Mouse (Mus musculus): ENCODE measurements at regions not wholly inside any gene's neighbourhood (a gene's known extent, or its start where the extent isn't known, plus 50 kb on each side); places are given as distances from the start of the nearest gene placed in this dataset.

DNA sequence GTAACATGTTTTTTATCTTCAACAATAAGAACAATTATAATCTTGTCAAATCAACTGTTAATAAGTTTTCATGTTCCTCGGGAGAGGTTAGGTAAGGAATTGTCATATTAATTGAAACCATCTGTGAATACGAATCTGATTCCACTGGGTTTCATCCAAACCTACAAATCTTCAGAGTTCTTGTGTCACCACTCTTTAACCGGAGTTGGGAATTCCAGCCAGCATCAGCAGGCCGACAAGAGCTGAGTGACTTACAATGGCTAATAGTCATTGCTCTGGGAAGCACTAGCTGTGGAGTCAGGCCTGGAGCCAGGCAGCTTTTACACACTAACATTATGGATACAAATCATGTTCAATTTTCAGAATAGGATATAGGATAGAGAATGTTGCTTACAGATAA, 273.3 kb downstream of the Isl1 start:
- DNase-seq (no peak), ATAC-seq (ENCODE audit: low FRiP score, low TSS enrichment) (no peak)
- Histone ChIP-seq H3K36me3 (ENCODE audit: control insufficient read depth, insufficient read depth, low read length) (no peaks in the 10 kb centered on the region), H3K4me3 (replicated peaks; ENCODE audit: low read depth, low read length) (no peak overlapping the region), H3K27ac (replicated peaks; ENCODE audit: low read depth, low read length) (no peak overlapping the region), H3K4me2 (ENCODE audit: low read length) (no peak overlapping the region), H3K9ac (replicated peaks; ENCODE audit: low read length) (no peak overlapping the region), H3K9me3 (ENCODE audit: control insufficient read depth, low read length) (no peaks in the 10 kb centered on the region), H3K27me3 (ENCODE audit: control insufficient read depth, insufficient read depth, low read length) (no peaks in the 10 kb centered on the region), H3K4me1 (ENCODE audit: control insufficient read depth, insufficient read depth, low read length) (no peaks in the 10 kb centered on the region)
- 80% methylated on average over 4 of the region's 4 CpGs for WGBS

DNA sequence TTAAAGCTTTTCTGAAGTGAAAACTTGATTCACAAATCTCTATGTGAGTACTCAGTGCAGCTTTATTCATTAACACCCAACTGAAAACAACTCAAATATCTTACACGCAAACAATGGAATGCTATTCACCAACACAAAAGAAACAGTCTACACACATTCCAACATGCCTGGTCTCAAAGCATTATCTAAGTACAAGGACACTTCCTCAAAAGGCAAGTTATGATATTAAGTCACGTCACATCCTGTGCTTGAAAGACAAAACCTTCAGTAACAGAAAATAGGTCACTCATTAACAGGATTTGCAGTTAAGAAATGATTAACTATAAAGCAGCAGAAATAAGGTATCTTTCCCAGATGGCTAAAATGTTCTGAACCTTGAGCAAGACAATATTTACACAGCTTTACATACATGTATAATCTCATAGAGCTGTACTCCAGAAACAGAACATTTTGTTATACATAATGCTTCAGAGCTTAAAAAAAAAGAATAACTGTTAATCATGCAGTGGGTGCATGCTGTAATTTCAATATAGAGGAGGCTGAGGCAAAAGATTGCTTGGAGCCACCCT, 279.3 kb downstream of the Isl1 start:
- H3K9me3 ChIP-seq (ENCODE audit: control insufficient read depth, low read length): no peaks in the 10 kb centered on the region
- H3K36me3 ChIP-seq (ENCODE audit: control insufficient read depth, insufficient read depth, low read length): no peaks in the 10 kb centered on the region
- ATAC-seq (ENCODE audit: low FRiP score, low TSS enrichment): no peak
- H3K27me3 ChIP-seq (ENCODE audit: control insufficient read depth, insufficient read depth, low read length): no peaks in the 10 kb centered on the region
- no peak overlapping the region for H3K27ac ChIP-seq (replicated peaks; ENCODE audit: low read depth, low read length)
- H3K9ac ChIP-seq (replicated peaks; ENCODE audit: low read length): no peak overlapping the region
- H3K4me1 ChIP-seq (ENCODE audit: control insufficient read depth, insufficient read depth, low read length): no peaks in the 10 kb centered on the region
- WGBS: 82% methylated on average over 2 of the region's 2 CpGs
- no peak overlapping the region for H3K4me3 ChIP-seq (replicated peaks; ENCODE audit: low read depth, low read length)
- DNase-seq: no peak
- H3K4me2 ChIP-seq (ENCODE audit: low read length): no peak overlapping the region

DNA sequence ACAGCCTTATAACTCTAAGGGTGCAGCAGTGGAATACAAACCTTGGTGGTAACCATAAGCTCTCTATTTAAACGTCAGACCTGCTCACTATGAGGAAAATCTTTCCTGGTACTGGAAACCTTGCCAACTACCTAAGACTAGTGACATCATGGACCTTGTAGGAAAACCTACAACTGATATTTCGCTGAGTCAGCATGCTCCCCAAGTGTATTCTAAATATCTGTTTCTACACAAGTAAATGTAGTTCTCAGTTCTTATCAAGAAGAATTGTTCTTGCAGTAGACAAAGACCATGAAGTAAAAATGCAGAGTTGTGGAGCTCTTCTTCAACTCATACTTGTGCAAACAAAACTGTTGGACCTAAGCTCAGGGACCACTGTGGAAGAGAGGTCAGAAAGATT, 280.9 kb downstream of the Isl1 start:
- Histone ChIP-seq H3K9ac (replicated peaks; ENCODE audit: low read length) (no peak overlapping the region), H3K4me3 (replicated peaks; ENCODE audit: low read depth, low read length) (no peak overlapping the region), H3K4me1 (ENCODE audit: control insufficient read depth, insufficient read depth, low read length) (no peaks in the 10 kb centered on the region), H3K36me3 (ENCODE audit: control insufficient read depth, insufficient read depth, low read length) (no peaks in the 10 kb centered on the region), H3K27ac (replicated peaks; ENCODE audit: low read depth, low read length) (no peak overlapping the region), H3K9me3 (ENCODE audit: control insufficient read depth, low read length) (no peaks in the 10 kb centered on the region), H3K27me3 (ENCODE audit: control insufficient read depth, insufficient read depth, low read length) (no peaks in the 10 kb centered on the region), H3K4me2 (ENCODE audit: low read length) (no peak overlapping the region)
- WGBS: 87% methylated on average over 2 of the region's 2 CpGs
- ATAC-seq (ENCODE audit: low FRiP score, low TSS enrichment): no peak
- DNase-seq: no peak

- DNase-seq (no peak), ATAC-seq (ENCODE audit: low FRiP score, low TSS enrichment) (no peak)
- Histone ChIP-seq H3K27me3 (ENCODE audit: control insufficient read depth, insufficient read depth, low read length) (no peaks in the 10 kb centered on the region), H3K4me2 (ENCODE audit: low read length) (no peak overlapping the region), H3K9ac (replicated peaks; ENCODE audit: low read length) (no peak overlapping the region), H3K4me3 (replicated peaks; ENCODE audit: low read depth, low read length) (no peak overlapping the region), H3K36me3 (ENCODE audit: control insufficient read depth, insufficient read depth, low read length) (no peaks in the 10 kb centered on the region), H3K4me1 (ENCODE audit: control insufficient read depth, insufficient read depth, low read length) (no peaks in the 10 kb centered on the region), H3K27ac (replicated peaks; ENCODE audit: low read depth, low read length) (no peak overlapping the region), H3K9me3 (ENCODE audit: control insufficient read depth, low read length) (no peaks in the 10 kb centered on the region)
- 85% methylated on average over 2 of the region's 2 CpGs for WGBS
These were observed 282.3 kb downstream of the Isl1 start for GRCm38 (mm10) chr13:116027147-116027546.

DNA sequence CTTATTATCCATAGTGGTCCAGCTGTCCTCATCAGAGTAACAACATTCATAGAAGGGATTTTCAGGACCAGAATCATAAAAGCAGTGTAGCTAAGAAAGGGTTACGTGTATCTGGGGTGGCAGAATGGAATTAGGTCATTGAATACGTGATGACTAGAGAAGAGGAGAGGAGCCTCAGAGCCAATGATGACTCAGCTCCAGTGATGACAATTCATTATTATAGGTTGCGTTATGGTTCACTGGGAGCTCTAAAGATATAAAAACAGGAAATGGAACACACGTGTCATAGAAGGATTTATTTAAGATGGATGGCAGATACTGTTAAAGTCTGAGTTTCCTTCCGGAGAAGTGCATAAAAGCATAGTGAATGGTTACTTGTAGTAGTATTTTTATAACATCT, 291.6 kb downstream of the Isl1 start:
- Histone ChIP-seq H3K4me3 (replicated peaks; ENCODE audit: low read depth, low read length) (no peak overlapping the region), H3K4me1 (ENCODE audit: control insufficient read depth, insufficient read depth, low read length) (no peaks in the 10 kb centered on the region), H3K9ac (replicated peaks; ENCODE audit: low read length) (no peak overlapping the region), H3K9me3 (ENCODE audit: control insufficient read depth, low read length) (no peaks in the 10 kb centered on the region), H3K4me2 (ENCODE audit: low read length) (no peak overlapping the region), H3K27ac (replicated peaks; ENCODE audit: low read depth, low read length) (no peak overlapping the region), H3K27me3 (ENCODE audit: control insufficient read depth, insufficient read depth, low read length) (no peaks in the 10 kb centered on the region), H3K36me3 (ENCODE audit: control insufficient read depth, insufficient read depth, low read length) (no peaks in the 10 kb centered on the region)
- DNase-seq (no peak), ATAC-seq (ENCODE audit: low FRiP score, low TSS enrichment) (no peak)
- 79% methylated on average over 5 of the region's 5 CpGs for WGBS

DNA sequence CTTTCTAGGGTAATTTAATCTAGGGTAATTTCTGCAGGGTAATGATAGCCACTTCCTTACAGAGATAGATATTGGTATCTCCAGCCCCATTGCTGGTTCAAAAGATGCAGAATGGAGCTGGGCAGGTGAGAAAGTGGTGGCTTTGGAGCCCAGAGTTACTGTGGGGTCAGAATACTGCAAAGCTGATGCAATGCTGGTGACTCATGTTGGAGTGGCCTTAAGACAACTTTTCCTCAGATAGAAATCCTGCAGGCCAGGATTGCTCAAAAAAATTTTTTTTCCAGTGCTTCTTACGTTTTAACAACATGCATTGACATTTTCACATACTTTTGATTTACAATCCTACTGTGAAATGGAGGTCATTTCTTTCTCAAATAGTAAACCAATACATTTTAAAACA, 305.8 kb downstream of the Isl1 start:
- H3K36me3 ChIP-seq (ENCODE audit: control insufficient read depth, insufficient read depth, low read length): no peaks in the 10 kb centered on the region
- no peak overlapping the region for H3K9ac ChIP-seq (replicated peaks; ENCODE audit: low read length)
- no peaks in the 10 kb centered on the region for H3K9me3 ChIP-seq (ENCODE audit: control insufficient read depth, low read length)
- DNase-seq: no peak
- no peaks in the 10 kb centered on the region for H3K27me3 ChIP-seq (ENCODE audit: control insufficient read depth, insufficient read depth, low read length)
- H3K27ac ChIP-seq (replicated peaks; ENCODE audit: low read depth, low read length): no peak overlapping the region
- ATAC-seq (ENCODE audit: low FRiP score, low TSS enrichment): no peak
- H3K4me2 ChIP-seq (ENCODE audit: low read length): no peak overlapping the region
- H3K4me3 ChIP-seq (replicated peaks; ENCODE audit: low read depth, low read length): no peak overlapping the region
- no peaks in the 10 kb centered on the region for H3K4me1 ChIP-seq (ENCODE audit: control insufficient read depth, insufficient read depth, low read length)
- WGBS: 81% methylated on average over 1 of the region's 1 CpGs

GRCm38 (mm10) chr13:116002391-116002899, 307.0 kb downstream of the Isl1 start:
- Histone ChIP-seq H3K9ac (replicated peaks; ENCODE audit: low read length) (no peak overlapping the region), H3K36me3 (ENCODE audit: control insufficient read depth, insufficient read depth, low read length) (no peaks in the 10 kb centered on the region), H3K4me2 (ENCODE audit: low read length) (no peak overlapping the region), H3K27ac (replicated peaks; ENCODE audit: low read depth, low read length) (no peak overlapping the region), H3K4me3 (replicated peaks; ENCODE audit: low read depth, low read length) (no peak overlapping the region), H3K9me3 (ENCODE audit: control insufficient read depth, low read length) (no peaks in the 10 kb centered on the region), H3K4me1 (ENCODE audit: control insufficient read depth, insufficient read depth, low read length) (no peaks in the 10 kb centered on the region), H3K27me3 (ENCODE audit: control insufficient read depth, insufficient read depth, low read length) (no peaks in the 10 kb centered on the region)
- DNase-seq: peak; percentile 74
- WGBS: 59% methylated on average over 4 of the region's 4 CpGs
- no peak for ATAC-seq (ENCODE audit: low FRiP score, low TSS enrichment)

- Histone ChIP-seq H3K4me2 (ENCODE audit: low read length) (no peak overlapping the region), H3K27ac (replicated peaks; ENCODE audit: low read depth, low read length) (no peak overlapping the region), H3K36me3 (ENCODE audit: control insufficient read depth, insufficient read depth, low read length) (no peaks in the 10 kb centered on the region), H3K4me1 (ENCODE audit: control insufficient read depth, insufficient read depth, low read length) (no peaks in the 10 kb centered on the region), H3K4me3 (replicated peaks; ENCODE audit: low read depth, low read length) (no peak overlapping the region), H3K9ac (replicated peaks; ENCODE audit: low read length) (no peak overlapping the region), H3K9me3 (ENCODE audit: control insufficient read depth, low read length) (no peaks in the 10 kb centered on the region), H3K27me3 (ENCODE audit: control insufficient read depth, insufficient read depth, low read length) (no peaks in the 10 kb centered on the region)
- WGBS: 47% methylated on average over 3 of the region's 3 CpGs
- ATAC-seq (ENCODE audit: low FRiP score, low TSS enrichment) (no peak), DNase-seq (no peak)
These were observed 318.9 kb downstream of the Isl1 start for GRCm38 (mm10) chr13:115990591-115990990.

- no peak for ATAC-seq (ENCODE audit: low FRiP score, low TSS enrichment)
- peak; percentile 7 for DNase-seq
- Histone ChIP-seq H3K4me2 (ENCODE audit: low read length) (no peak overlapping the region), H3K4me3 (replicated peaks; ENCODE audit: low read depth, low read length) (no peak overlapping the region), H3K27me3 (ENCODE audit: control insufficient read depth, insufficient read depth, low read length) (no peaks in the 10 kb centered on the region), H3K27ac (replicated peaks; ENCODE audit: low read depth, low read length) (no peak overlapping the region), H3K4me1 (ENCODE audit: control insufficient read depth, insufficient read depth, low read length) (no peaks in the 10 kb centered on the region), H3K9ac (replicated peaks; ENCODE audit: low read length) (no peak overlapping the region), H3K36me3 (ENCODE audit: control insufficient read depth, insufficient read depth, low read length) (no peaks in the 10 kb centered on the region), H3K9me3 (ENCODE audit: control insufficient read depth, low read length) (no peaks in the 10 kb centered on the region)
These were observed 320.4 kb downstream of the Isl1 start for GRCm38 (mm10) chr13:115989091-115989490.

All from midbrain, embryonic 14.5 days (tissue).